ENCODE assay signal across 12 mouse cellular contexts in genomic region chr8:98752367-98752766, GRCm38 (mm10).
DNase-seq lines count a peak whose midpoint lies in the region; ATAC-seq lines count a peak whose summit lies in the region.
"Had no signal": no experiment of that assay in that cellular context is flagged by ENCODE, and none has a peak within 500 bp of the region (broad histone marks: within the 10 kb centered on the region; RNA-seq: fewer than 3 reads in every experiment).

No protein-coding gene starts in this region.

- no peak overlapping the region for H3K4me3 ChIP-seq in midbrain, embryonic 16.5 days (ENCODE audit: low read depth, low read length)
- H3K4me3 ChIP-seq: embryonic facial prominence, embryonic 13.5 days; limb, embryonic 10.5 days had no signal

- no peaks in the 10 kb centered on the region for H3K27me3 ChIP-seq in midbrain, embryonic 16.5 days (ENCODE audit: control insufficient read depth, insufficient read depth, low read depth, low read length)
- H3K27me3 ChIP-seq: embryonic facial prominence, embryonic 13.5 days had no signal

- no peak overlapping the region for H3K9ac ChIP-seq in midbrain, embryonic 16.5 days (ENCODE audit: low read depth, low read length)
- H3K9ac ChIP-seq: embryonic facial prominence, embryonic 13.5 days had no signal

- 14% methylated on average over 6 of the region's 6 CpGs for WGBS in midbrain, embryonic 16.5 days

- peak overlapping the region; percentile 18; the same call in 1 of the 2 replicates for H3K4me2 ChIP-seq in midbrain, embryonic 16.5 days (ENCODE audit: low read length)
- H3K4me2 ChIP-seq: embryonic facial prominence, embryonic 13.5 days had no signal

- DNase-seq in cerebellum, adult 8-10 months = peak; percentile 7
- peak; percentile 58 for DNase-seq in embryo, embryonic 11 days
- peak; percentile 2 for DNase-seq in kidney, adult 8-10 months
- DNase-seq in right cerebral cortex, postnatal 25 days = no peak
- no peak for DNase-seq in natural killer cell, adult 2 months (ENCODE audit: low spot score in 2 of 2)
- DNase-seq in layer of hippocampus, adult 18-20 months (ENCODE audit: low spot score in 2 of 2) = no peak
- DNase-seq: adrenal gland, adult 8-10 months had no signal

- H3K4me1 ChIP-seq in midbrain, embryonic 16.5 days (ENCODE audit: control insufficient read depth, insufficient read depth, low read length) = 0 out of 2 replicates have a peak, but pooled peaks cover 2% of the 10 kb centered on the region
- H3K4me1 ChIP-seq: embryonic facial prominence, embryonic 13.5 days; limb, embryonic 10.5 days had no signal

- H3K9me3 ChIP-seq in midbrain, embryonic 16.5 days (replicated peaks; ENCODE audit: control insufficient read depth, low read length, poor library complexity, severe bottlenecking) = no peaks in the 10 kb centered on the region
- H3K9me3 ChIP-seq: embryonic facial prominence, embryonic 13.5 days; G1E; limb, embryonic 10.5 days had no signal

- no peak overlapping the region for H3K27ac ChIP-seq in midbrain, embryonic 16.5 days (ENCODE audit: low read length)
- H3K27ac ChIP-seq: embryonic facial prominence, embryonic 13.5 days; limb, embryonic 10.5 days had no signal

- H3K36me3 ChIP-seq in midbrain, embryonic 16.5 days (ENCODE audit: control insufficient read depth, insufficient read depth, low read length) = no peaks in the 10 kb centered on the region
- H3K36me3 ChIP-seq: embryonic facial prominence, embryonic 13.5 days; G1E; limb, embryonic 10.5 days had no signal

- no peak for ATAC-seq in midbrain, embryonic 16.5 days
- ATAC-seq: inflammation-experienced regulatory T-cells, adult 6 months had no signal

Comparison
In these comparisons a context has a peak if more than half of its experiments do, and no peak if none do; other contexts are left out.
1. DNase-seq: peak in cerebellum, adult 8-10 months (single experiment), embryo, embryonic 11 days (single experiment) and kidney, adult 8-10 months (2 of 2); none in right cerebral cortex, postnatal 25 days (single experiment), natural killer cell, adult 2 months (0 of 2) and layer of hippocampus, adult 18-20 months (0 of 2).